Mouse (Mus musculus): ENCODE measurements around the gene Mdp1. TPM values are rescaled to one million over a fixed set of nuclear protein-coding genes. Genes with fewer than 3 reads are reported as not detected.

The Mdp1 gene
- total RNA-seq, 2 experiments from 2014 or later, result 20.9 to 22.2 TPM

DNA sequence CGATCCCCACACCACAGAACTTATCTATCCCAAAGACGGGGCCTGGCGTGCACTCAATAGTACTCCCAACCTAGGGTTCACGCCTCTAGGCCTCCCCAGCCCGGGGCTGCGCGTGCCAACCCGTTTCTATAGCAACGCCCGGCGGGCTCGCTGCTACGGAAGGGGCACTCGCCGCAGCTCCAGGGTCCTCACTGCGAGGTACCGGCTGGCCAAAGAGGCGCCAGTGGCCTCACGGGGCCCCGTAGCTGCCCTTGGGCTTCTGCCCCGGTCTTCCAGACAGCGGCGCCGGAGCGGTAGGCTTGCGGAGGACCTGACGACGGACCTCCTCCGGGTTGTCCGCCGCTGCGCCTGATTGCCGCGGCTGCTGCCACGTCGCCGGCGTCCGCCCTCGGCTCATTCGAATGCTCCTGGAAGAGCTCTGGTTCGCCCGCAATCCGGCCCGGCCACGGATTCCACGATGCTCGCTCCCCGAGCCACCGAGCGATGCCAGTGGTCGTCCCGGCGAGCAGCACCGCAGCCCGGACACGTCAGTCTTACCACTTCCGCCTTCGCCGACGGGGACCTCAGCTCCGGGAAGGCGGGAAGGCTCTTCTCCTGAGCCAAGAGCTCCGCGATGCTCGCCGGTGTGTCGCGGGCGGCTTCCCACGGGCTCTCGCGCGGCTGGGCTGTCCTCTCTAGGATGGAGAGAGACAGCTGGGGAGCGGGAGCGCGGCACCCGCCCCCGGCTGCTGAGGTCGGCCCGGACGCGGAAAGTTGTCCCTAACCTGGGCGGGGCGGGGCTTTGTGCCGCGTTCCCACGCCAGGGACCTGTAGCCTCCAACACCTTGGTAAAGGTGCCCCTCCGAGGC is 17.0 kb downstream of the Mdp1 start, which contains the start of gene Tm9sf1:
TSS of gene Tm9sf1 (minus strand) at position 747 of the 848 bp plus-strand sequence.
- DNase-seq (ENCODE audit: low spot score), result peak; percentile 84

DNA sequence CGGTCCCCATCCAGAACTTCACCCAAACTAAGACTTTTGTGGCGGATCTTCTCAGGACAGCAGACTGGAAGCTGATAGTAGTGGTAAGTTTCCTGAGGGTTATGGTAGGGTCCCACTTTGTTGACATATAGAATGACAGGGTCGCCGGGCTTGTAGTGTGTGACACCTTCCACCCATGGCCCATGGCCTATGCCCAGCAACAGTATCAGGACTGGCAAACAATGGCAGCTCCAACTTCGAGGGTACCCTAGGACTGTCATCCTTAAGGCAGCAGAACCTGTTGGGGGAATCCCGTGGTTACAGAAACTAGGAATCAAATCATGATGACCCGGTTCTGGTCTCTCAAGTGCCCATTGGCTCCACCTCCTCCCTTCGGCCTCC is 17.6 kb downstream of the Mdp1 start:
- DNase-seq (ENCODE audit: low spot score), result no peak

DNA sequence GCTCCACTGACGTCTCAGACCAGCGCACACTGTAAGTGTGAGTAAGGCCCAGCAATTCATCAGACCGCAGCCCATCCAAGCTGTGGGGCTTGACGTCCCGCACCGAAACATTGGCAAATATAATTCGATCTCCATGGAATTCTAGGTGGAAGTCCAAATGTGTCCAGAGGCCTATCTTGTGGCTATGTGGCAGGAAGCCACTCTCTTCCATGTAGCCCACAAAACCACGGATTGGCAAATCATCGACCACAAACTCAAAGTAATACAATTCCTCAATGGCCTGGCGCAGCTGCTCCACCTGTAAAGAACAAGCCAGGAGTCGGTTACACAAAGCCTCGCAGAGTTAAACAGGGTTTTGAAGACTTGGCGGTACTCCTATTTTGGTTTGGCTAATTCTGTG is 19.0 kb downstream of the Mdp1 start:
- no peak for DNase-seq (ENCODE audit: low spot score)

DNA sequence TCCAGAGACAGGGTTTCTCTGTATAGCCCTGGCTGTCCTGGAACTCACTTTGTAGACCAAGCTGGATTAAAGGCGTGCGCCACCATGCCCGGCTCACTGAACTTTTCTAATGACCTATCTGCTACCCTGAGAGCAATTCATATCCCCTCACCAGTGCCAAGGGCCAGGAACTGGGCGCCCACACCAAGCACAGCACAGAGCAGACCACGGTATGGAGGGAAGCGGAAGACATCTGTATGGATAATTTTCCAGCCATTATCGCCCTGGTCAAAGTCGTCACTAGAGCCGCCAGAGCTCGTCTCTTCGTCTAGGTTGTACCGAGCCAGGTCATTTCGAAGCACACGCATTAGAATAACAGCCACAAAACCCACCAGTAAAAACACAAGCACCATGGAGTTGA is 19.5 kb downstream of the Mdp1 start:
- DNase-seq (ENCODE audit: low spot score), result no peak

DNA sequence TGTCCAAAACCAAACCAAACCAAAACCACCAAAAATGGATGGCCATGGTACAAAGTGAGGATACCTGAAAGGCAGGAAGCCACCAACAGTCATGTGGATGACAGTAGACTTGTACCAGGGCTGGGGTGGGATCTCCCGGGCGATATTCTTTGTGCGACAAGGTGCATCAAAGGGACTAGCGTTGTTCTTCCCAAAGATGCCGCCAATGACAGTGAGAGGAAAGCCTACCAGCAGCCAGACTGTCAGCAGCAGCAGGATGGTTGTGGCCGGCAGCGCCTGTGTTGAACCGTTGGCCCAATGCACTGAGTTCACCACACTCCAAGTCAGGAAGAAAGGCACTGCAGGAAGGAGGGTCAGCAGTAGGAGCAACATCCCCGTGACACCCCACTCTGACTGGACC is 22.5 kb downstream of the Mdp1 start, which contains the start of gene Gm49378:
TSS of gene Gm49378 (minus strand) at position 101 of the 400 bp plus-strand sequence.
- no peak for DNase-seq (ENCODE audit: low spot score)

DNA sequence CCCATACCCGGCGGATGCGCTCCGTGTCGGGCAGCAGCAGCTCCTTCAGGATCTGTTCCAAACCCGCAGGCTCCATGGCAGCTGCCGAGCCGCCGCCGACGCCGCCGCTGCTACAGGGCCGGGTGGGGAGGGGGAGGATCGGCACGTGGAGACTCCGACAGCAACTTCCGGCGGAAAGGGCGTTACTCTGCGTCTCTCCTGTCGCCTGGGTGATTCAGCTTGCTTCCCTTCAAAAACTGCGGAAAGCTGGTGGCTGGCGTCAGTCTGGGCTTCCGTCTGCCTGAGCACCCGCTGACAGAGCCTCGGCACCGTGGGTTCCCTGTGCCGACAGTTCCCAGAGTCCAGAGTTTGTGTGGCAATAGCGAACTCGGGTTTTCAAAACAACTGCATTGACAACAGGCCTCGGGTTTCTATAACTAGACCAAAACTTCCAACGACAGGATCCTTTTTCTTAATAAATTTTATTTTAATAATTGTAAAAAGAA is 24.7 kb downstream of the Mdp1 start, which contains the start of gene Ipo4:
TSS of gene Ipo4 (minus strand) at position 435 of the 485 bp plus-strand sequence.
- DNase-seq (ENCODE audit: low spot score), result peak; percentile 86

DNA sequence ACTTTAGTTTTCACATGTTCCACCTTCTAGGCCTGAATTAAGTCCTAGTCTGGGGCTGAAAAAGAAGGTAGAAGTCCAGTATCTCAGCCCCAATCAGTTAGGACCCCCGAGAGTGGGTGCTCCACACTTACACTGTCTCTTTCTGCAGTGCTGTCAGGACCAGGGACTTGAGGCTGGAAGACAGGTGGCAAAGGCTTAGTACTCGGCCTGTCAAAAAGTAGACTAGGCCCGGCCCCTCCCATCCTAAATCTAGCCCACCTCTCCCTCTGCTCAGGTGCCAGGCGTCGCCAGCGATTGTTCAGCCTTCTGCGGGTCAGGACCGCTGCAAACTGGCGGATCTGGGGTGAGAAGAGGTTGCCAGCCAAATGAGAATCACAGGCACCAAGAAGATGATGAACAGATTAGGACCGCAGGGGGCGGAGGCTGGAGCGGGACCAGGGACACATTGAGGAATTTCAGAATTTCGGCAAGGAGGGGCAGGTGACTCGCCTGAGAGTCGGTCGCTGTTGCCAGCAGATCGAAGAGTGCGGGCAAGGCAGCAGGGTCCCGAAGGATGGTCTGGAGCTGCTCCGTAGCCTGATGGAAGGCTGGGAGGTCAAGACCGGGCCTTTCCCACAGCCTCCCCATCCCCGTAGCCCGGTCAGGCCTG is 25.3 kb downstream of the Mdp1 start:
- peak; percentile 35 for DNase-seq (ENCODE audit: low spot score)

DNA sequence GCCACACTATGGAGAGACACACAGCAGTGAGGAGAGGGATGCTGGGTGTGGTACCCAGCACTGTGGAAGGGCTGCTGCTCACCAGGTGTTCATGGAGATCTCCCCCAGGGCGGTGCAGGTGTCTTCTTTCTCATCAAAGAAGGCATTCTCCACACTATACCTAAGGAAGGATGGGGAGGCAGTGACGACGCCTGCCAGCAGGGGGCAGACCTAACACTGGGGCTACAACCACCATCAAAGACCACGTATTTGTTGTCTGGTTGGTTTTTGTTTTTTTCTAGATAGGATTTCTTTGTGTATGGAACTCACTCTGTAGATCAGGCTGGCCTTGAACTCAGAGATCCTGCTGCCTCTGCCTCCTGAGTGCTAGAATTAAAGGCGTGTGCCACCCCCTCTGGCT is 31.0 kb downstream of the Mdp1 start:
- peak; percentile 47 for DNase-seq (ENCODE audit: low spot score)

DNA sequence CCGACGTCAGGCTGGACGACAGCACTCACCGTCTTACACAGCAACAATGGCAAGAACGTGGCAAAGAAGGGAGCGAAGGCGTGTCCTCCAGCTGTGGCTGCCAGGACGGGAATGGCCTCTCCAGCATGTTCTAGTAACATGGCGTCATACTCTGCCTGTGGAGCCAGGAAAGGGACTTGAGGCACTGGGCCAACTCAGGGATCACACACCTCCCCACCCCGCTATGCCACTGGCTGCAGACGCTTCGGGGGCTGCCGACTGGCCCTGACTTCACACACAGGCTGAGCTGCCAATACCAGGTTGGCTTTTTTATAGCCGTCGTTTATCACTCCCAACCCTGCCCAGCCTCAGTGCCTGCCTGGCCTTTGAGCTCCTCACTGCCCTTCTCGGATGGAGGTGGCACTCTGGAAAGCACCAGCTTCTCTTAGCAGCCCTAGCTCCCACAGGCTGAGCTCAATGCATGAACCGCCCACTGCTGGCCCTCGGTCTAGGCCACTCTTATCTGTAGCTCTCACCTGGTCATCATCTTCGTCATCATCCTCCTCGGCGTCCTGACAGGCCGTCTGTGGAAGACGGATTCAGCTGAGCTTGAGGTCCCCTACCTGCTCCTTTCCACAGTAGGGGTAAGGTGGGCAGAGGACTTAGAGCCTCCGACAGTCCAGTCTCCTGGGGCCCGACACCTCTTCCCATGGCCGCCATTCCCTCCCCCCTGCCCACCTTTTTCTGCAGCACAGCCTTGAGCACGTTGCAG is 32.1 kb downstream of the Mdp1 start:
- DNase-seq (ENCODE audit: low spot score), result no peak

DNA sequence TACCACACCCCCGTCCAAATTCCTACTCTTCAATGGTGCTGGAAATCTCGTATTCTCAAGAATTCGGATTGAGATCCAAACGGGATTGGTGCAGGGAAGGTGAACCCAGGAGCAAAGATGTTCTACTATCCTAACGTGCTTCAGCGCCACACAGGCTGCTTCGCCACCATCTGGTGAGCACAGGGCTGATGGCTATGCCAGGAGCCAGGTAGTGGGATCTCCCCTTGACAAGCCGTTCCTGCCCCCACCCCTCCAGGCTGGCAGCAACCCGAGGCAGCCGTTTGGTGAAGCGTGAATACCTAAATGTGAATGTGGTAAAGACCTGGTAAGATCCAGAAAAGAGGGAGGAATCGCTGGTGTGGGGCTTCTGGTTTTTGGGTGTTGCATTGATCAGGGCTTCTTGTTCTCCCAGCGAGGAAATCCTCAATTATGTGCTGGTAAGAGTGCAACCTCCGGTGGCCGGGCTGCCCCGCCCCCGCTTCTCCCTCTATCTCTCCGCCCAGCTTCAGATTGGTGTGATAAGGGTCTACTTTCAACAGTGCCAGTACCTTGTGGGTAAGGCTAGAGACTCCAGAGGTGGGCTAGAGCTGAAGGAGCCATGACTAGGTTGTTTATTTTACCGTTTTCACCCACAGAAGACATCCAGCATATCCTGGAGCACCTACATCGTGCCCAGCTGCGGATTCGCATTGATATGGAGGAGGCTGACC is 41.7 kb downstream of the Mdp1 start:
- no peak for DNase-seq (ENCODE audit: low spot score)

DNA sequence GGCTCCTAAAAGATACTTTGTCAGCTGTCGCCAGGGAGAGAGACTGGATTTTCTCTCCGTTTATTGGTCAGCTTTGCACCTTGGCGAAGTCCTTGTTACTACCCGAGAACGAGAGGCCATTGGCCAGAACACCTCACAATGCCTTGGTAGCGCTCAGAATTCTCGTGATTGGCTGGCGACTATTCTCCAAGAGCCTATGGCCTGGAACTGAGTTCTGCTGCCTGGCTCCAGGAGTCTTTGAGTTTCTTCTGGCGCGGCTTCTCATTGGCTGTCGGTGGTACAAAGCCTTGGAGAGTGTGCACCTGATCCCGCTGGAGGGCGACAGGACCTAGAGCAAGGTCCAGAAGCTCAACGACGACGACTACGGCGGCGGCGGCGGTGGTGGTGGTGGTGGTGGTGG is 42.5 kb downstream of the Mdp1 start, which contains the start of gene Rec8:
TSS of gene Rec8 (plus strand) at position 216 of the 400 bp plus-strand sequence.
- DNase-seq (ENCODE audit: low spot score), result no peak

DNA sequence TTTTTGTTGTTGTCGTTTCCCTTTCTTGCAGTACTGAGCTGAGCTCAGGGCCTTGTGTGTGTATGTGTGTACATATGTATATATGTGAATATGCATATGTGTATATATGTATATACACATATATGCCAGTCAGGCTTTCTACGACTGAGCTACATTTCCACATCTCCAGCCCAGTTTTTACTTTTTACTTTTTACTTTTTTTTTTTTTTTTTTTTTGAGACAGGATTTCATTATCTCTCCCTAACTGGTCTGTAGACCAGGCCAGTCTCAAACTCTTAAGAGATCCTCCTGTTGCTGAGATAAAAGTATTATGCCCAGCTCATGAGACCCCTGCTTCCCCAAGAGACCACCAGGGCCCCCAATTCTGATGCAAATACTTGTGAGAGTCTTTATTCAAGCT is 43.5 kb downstream of the Mdp1 start:
- DNase-seq (ENCODE audit: low spot score), result no peak

DNA sequence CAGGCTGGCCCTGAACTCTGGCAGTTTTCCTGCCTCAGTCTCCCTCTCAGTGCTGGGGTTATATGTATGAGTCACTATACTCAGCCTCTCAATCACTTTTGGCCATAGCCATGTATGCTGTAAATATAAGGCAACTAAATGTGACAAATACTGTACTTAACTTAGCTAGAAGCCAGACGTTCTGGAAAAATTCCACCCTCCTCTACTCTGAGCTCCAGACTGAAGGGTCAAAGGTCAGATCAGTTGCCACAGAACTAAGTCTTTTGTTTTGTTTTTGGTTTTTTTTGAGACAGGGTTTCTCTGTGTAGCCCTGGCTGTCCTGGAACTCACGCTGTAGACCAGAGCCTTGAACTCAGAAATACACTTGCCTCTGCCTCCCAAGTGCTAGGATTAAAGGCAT is 44.4 kb downstream of the Mdp1 start:
- no peak for DNase-seq (ENCODE audit: low spot score)

DNA sequence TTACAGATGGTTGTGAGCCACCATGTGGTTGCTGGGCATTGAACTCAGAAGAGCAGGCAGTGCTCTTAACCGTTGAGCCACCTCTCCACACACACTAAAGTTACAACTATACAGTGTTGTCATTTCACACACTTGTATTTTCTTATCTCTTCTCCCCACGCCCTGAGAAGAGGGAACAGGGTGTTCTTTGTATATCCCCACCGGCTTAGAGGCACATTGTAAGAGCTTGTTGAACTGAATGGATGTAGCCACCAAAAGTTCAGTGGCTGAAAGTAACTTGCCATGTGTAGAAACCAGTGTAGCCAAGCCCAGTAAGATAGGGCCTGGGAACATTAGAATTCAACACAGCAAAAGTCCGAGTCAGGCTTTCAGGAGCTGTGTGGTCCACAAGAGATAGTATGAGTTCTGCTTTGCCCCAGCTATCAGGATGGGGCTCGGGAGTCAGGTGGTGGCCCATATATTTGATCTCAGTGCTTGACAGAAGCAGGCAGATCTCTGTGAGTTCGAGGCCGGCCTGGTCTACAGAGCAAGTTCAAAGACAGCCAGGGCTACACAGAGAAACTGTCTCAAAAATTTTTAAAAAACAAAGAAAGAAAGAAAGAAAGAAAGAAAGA is 45.6 kb downstream of the Mdp1 start:
- DNase-seq (ENCODE audit: low spot score), result no peak

DNA sequence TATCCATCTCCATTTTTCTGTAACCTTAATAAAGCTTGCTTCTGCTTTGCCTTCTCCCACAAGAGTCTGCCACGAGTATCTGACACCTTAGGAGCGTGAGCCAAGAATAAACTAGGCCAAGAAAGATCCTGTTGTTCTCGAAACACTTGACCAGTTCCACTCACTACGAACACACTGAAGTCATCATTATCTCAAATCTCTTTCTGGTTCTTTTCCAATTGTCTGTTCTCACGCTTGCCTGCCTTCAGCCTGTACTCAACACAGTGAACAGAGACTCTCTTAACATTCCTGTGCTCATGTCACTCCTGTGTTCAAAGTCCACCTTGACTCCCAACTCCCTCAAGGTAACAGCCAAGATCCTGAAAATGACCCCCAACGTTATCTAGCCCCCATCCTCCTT is 47.0 kb downstream of the Mdp1 start:
- DNase-seq (ENCODE audit: low spot score), result no peak

DNA sequence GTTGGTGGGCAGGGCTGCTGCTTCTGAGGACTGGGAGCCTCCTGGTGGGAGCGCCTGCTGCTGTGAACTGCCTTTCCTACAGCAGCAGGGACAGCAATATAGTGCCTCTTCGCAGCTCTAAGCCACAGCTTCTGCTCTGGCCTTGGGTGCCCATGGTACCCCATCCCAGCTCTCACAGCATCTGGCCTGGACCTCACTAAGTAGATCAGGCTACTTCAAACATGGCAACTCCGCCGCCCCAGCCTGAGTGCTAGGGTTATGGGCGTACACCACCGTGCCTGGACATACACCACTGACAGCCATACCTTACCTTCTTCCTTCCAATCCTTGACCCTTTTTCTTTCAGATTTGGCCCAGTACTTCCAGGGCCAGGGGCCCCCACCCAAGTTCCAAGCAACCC is 52.0 kb downstream of the Mdp1 start:
- no peak for DNase-seq (ENCODE audit: low spot score)

Measured in gastrocnemius, adult 18-20 months (tissue).